Mouse (Mus musculus): Measurements from ENCODE around the gene Gm13271. TPM values are rescaled to one million over a fixed set of nuclear protein-coding genes. Genes with fewer than 3 reads are reported as not detected.
"Not testable (repeated sequence)": the region's sequence is repeated elsewhere in the genome, so short reads cannot be mapped to it uniquely, and the experiment has no call there.

Gm13271 gene
- polyA plus RNA-seq, 1 experiment from 2014 or later: not detected

DNA sequence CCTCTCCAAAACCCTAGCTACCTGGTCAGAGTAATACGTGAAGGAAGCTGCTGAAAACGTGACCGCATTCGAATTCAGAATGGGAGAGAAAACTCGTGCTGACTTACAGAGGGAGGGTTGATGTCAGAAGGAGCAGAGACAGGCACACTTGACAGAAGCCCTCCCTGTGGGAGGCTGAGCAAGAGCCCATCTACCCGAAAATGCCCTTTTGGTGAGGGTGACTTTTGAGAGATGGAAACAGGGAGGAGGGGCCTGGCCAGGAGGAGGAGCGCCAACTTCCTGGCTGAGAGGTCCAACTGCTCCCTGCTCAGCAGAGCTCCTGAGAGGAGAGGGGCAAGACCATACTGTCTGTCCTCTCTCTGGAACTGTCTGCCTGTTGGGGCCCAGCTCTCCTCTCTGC lies 44.7 kb downstream of the Gm13271 start, which contains the start of gene Gm13285:
TSS of gene Gm13285 (plus strand) at position 301 of the 400 bp plus-strand sequence.
- H3K9me3 ChIP-seq; H3K4me3 ChIP-seq (replicated peaks); H3K27me3 ChIP-seq; H3K4me2 ChIP-seq (replicated peaks); H3K9ac ChIP-seq (replicated peaks); H3K4me1 ChIP-seq (replicated peaks); H3K27ac ChIP-seq; ATAC-seq; H3K36me3 ChIP-seq: not testable (repeated sequence)
- 16% methylated on average over 6 of the region's 7 CpGs for WGBS

DNA sequence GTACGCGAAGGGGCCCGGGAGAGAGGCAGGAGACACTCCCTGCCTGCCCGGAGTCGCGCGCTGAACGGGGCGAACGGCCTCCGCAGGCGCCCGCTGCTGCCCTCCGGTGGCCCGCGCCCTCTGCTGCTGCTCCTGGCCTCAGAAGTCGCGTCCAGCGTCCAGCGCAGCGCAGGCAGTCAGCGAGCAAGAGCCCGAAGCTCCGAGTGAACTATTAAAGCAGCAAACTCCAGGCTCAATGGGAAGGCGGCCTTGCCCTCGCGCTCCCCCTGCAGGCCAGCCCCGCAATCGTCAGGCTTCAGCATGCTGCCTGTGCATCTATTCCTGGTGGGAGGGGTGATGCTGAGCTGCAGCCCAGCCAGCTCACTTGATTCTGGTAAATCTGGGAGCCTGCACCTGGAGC lies 48.3 kb downstream of the Gm13271 start, which contains the start of gene Gm13287:
TSS of gene Gm13287 (plus strand) at position 301 of the 400 bp plus-strand sequence.
- Histone ChIP-seq H3K27me3 (peaks cover 14% of the 10 kb centered on the region; the same call in 1 of the 2 replicates), H3K4me2 (replicated peaks) (0 out of 2 replicates have a peak within 1 kb of the TSS, but pooled peaks have one; percentile 17)
- not testable (repeated sequence) for H3K9me3 ChIP-seq; H3K4me1 ChIP-seq (replicated peaks); H3K27ac ChIP-seq; H3K4me3 ChIP-seq (replicated peaks); H3K9ac ChIP-seq (replicated peaks); ATAC-seq; H3K36me3 ChIP-seq
- whole genome bisulfite sequencing: no CpG with 5 or more reads among the region's 29 CpGs

Other genes starting within 250 kb of the Gm13271 start
- not detected in 2 replicates for gene Ifnb1, start 232.1 kb upstream of the Gm13271 start, polyA plus RNA-seq (2015; fragmentation: Nextera tagmentation; extraction: Ambion mirVana)
- gene Ifna15, start 196.6 kb upstream of the Gm13271 start, polyA plus RNA-seq (2015; fragmentation: Nextera tagmentation; extraction: Ambion mirVana): not detected in 2 replicates
- gene Ifna14, start 183.1 kb upstream of the Gm13271 start, polyA plus RNA-seq (2015; fragmentation: Nextera tagmentation; extraction: Ambion mirVana): not detected in 2 replicates
- gene Ifna9, start 162.5 kb upstream of the Gm13271 start, polyA plus RNA-seq (2015; fragmentation: Nextera tagmentation; extraction: Ambion mirVana): not detected in 2 replicates
- not detected in 2 replicates for gene Ifna12, start 151.5 kb upstream of the Gm13271 start, polyA plus RNA-seq (2015; fragmentation: Nextera tagmentation; extraction: Ambion mirVana)
- gene C87499, start 120.5 kb upstream of the Gm13271 start, polyA plus RNA-seq (2015; fragmentation: Nextera tagmentation; extraction: Ambion mirVana): not detected in 2 replicates
- not detected in 2 replicates for gene Ifna13, start 110.4 kb upstream of the Gm13271 start, polyA plus RNA-seq (2015; fragmentation: Nextera tagmentation; extraction: Ambion mirVana)
- not detected in 2 replicates for gene Ifna16, start 77.9 kb upstream of the Gm13271 start, polyA plus RNA-seq (2015; fragmentation: Nextera tagmentation; extraction: Ambion mirVana)
- gene Ifna2, start 71.0 kb upstream of the Gm13271 start, polyA plus RNA-seq (2015; fragmentation: Nextera tagmentation; extraction: Ambion mirVana): not detected in 2 replicates
- not detected in 2 replicates for gene Ifnab, start 63.5 kb upstream of the Gm13271 start, polyA plus RNA-seq (2015; fragmentation: Nextera tagmentation; extraction: Ambion mirVana)
- gene Gm26566, start 33.1 kb upstream of the Gm13271 start, polyA plus RNA-seq (2015; fragmentation: Nextera tagmentation; extraction: Ambion mirVana): 1.6 and 1.7 TPM in 2 replicates
- 132 and 146 TPM in 2 replicates for gene Klhl9, start 32.4 kb upstream of the Gm13271 start, polyA plus RNA-seq (2015; fragmentation: Nextera tagmentation; extraction: Ambion mirVana)
- not detected in 2 replicates for gene Gm13283, start 5.3 kb downstream of the Gm13271 start, polyA plus RNA-seq (2015; fragmentation: Nextera tagmentation; extraction: Ambion mirVana)
- not detected in 2 replicates for gene Gm13290, start 19.0 kb downstream of the Gm13271 start, polyA plus RNA-seq (2015; fragmentation: Nextera tagmentation; extraction: Ambion mirVana)
- not detected in 2 replicates for gene Gm13289, start 22.1 kb downstream of the Gm13271 start, polyA plus RNA-seq (2015; fragmentation: Nextera tagmentation; extraction: Ambion mirVana)
- gene Gm13272, start 25.0 kb downstream of the Gm13271 start, polyA plus RNA-seq (2015; fragmentation: Nextera tagmentation; extraction: Ambion mirVana): not detected in 2 replicates
- gene Ifnz, start 27.3 kb downstream of the Gm13271 start, polyA plus RNA-seq (2015; fragmentation: Nextera tagmentation; extraction: Ambion mirVana): 0.22 TPM in 1 of 2 replicates, not detected in the other
- not detected in 2 replicates for gene Gm13276, start 30.8 kb downstream of the Gm13271 start, polyA plus RNA-seq (2015; fragmentation: Nextera tagmentation; extraction: Ambion mirVana)
- gene Gm13277, start 33.8 kb downstream of the Gm13271 start, polyA plus RNA-seq (2015; fragmentation: Nextera tagmentation; extraction: Ambion mirVana): not detected in 2 replicates
- gene Gm13278, start 36.7 kb downstream of the Gm13271 start, polyA plus RNA-seq (2015; fragmentation: Nextera tagmentation; extraction: Ambion mirVana): not detected in 2 replicates
- not detected in 2 replicates for gene Gm13275, start 39.6 kb downstream of the Gm13271 start, polyA plus RNA-seq (2015; fragmentation: Nextera tagmentation; extraction: Ambion mirVana)
- not detected in 2 replicates for gene Gm13279, start 42.5 kb downstream of the Gm13271 start, polyA plus RNA-seq (2015; fragmentation: Nextera tagmentation; extraction: Ambion mirVana)
- gene Gm13285, start 44.8 kb downstream of the Gm13271 start, polyA plus RNA-seq (2015; fragmentation: Nextera tagmentation; extraction: Ambion mirVana): 0.19 and 0.28 TPM in 2 replicates
- not detected in 2 replicates for gene Gm13287, start 48.4 kb downstream of the Gm13271 start, polyA plus RNA-seq (2015; fragmentation: Nextera tagmentation; extraction: Ambion mirVana)
- not detected in 2 replicates for gene Gm13288, start 50.7 kb downstream of the Gm13271 start, polyA plus RNA-seq (2015; fragmentation: Nextera tagmentation; extraction: Ambion mirVana)
- not detected in 2 replicates for gene Ifna7, start 61.4 kb downstream of the Gm13271 start, polyA plus RNA-seq (2015; fragmentation: Nextera tagmentation; extraction: Ambion mirVana)
- not detected in 2 replicates for gene Ifna11, start 65.1 kb downstream of the Gm13271 start, polyA plus RNA-seq (2015; fragmentation: Nextera tagmentation; extraction: Ambion mirVana)
- not detected in 2 replicates for gene Ifna6, start 72.5 kb downstream of the Gm13271 start, polyA plus RNA-seq (2015; fragmentation: Nextera tagmentation; extraction: Ambion mirVana)
- gene Ifna5, start 80.7 kb downstream of the Gm13271 start, polyA plus RNA-seq (2015; fragmentation: Nextera tagmentation; extraction: Ambion mirVana): not detected in 2 replicates
- not detected in 2 replicates for gene Ifna4, start 87.0 kb downstream of the Gm13271 start, polyA plus RNA-seq (2015; fragmentation: Nextera tagmentation; extraction: Ambion mirVana)
- not detected in 2 replicates for gene Ifna1, start 95.2 kb downstream of the Gm13271 start, polyA plus RNA-seq (2015; fragmentation: Nextera tagmentation; extraction: Ambion mirVana)
- gene Ifne, start 125.3 kb downstream of the Gm13271 start, polyA plus RNA-seq (2015; fragmentation: Nextera tagmentation; extraction: Ambion mirVana): not detected in 2 replicates